Mouse (Mus musculus): ENCODE measurements at regions not wholly inside any gene's neighbourhood (a gene's known extent, or its start where the extent isn't known, plus 50 kb on each side); places are given as distances from the start of the nearest gene placed in this dataset.

GRCm38 (mm10) chr13:110602894-110603293, 208.0 kb downstream of the Plk2 start:
- TF ChIP-seq CTCF (conservative IDR thresholded peaks at IDR 0.05; ENCODE audit: insufficient read depth, insufficient read length, low read depth, low read length) (no peak), POLR2A (IDR thresholded peaks at IDR 0.05; ENCODE audit: low read depth, low read length) (no peak)

All from kidney, adult 2 months (tissue).